Mouse (Mus musculus) telencephalon, adult 2 months (tissue): ENCODE results near the gene T.

Experiments used
- DNase-seq: peaks from one replicate; pipeline ENCODE4 v3.0.0-alpha.2; 2011; ENCODE audit warnings: low read depth, low spot score

Gene T

GRCm38 (mm10) chr17:8433121-8433977 lies 874 bp upstream of the T start:
- DNase-seq, result no peak

- DNase-seq, result no peak
These were observed 2.0 kb downstream of the T start for GRCm38 (mm10) chr17:8436184-8436583.

- no peak for DNase-seq
These were observed 9.8 kb downstream of the T start for GRCm38 (mm10) chr17:8444062-8444461.

GRCm38 (mm10) chr17:8447676-8448192 lies 13.5 kb downstream of the T start:
- no peak for DNase-seq

- DNase-seq, result no peak
These were observed 14.1 kb downstream of the T start for GRCm38 (mm10) chr17:8448324-8448723.

DNA sequence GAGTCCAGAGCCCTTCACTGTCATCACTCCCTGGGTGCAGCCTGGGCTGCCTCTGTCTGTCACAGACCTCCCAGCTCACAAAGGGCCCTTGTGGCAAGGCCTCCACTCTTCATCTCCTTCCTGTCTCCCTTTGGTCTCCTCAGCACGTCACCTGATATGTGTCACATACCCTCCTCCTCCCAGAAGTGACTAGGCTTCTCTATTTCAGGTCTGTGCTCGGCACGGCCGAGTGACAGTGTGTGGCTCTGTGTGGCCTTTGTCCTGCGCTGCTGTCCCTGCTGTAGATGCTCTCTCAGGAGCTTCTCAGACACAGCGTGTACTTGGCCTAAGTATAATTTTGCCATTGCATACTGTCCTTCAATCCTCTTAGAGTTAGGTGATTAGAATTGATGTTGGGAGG lies 21.0 kb downstream of the T start:
- DNase-seq, result no peak

DNA sequence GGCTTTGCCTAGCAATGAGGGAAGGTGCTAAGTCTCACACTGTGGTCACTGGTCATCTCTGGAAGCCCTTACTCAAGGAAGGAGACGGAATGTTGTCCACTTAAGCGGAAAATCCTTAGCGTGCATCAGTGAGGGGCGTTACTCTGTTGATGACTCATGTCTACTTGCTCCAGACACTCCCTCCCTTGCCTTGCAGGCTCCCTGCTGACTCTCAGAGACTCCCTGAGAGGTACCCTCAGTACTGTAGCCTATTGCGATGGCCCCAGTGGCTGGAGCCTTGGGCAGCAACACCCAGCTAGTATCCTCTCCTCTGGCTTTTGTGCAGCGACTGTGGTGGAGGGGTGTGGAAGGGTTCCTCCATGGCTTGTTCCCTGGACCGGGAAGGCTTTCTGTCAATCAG lies 21.4 kb downstream of the T start:
- DNase-seq, result no peak

- DNase-seq, result peak; percentile 9
These were observed 22.7 kb downstream of the T start for GRCm38 (mm10) chr17:8456856-8457460.

GRCm38 (mm10) chr17:8461568-8461967 lies 27.3 kb downstream of the T start:
- no peak for DNase-seq

- no peak for DNase-seq
These were observed 29.4 kb downstream of the T start for GRCm38 (mm10) chr17:8463482-8464128.

DNA sequence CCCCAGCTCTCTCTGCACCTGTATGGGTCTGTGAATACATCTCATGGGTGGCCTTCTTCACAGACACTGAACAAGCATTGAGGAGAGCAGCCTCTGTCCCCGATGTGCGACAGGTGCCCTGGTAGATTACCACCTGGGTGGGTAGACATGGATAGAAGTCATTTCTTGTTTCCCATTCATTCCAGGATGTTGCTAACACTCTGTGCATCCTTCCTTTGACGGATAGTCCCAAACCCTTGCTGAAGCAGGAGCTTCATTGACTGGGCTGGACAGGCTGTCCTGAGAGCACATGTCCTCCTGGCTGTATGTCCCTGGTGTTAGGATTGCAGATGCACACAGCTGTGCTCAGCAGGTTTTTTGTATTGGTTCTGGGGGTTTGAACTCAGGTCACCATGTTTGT lies 33.5 kb downstream of the T start:
- DNase-seq, result no peak

- DNase-seq, result peak; percentile 49
These were observed 34.6 kb downstream of the T start for GRCm38 (mm10) chr17:8468716-8469344.

DNA sequence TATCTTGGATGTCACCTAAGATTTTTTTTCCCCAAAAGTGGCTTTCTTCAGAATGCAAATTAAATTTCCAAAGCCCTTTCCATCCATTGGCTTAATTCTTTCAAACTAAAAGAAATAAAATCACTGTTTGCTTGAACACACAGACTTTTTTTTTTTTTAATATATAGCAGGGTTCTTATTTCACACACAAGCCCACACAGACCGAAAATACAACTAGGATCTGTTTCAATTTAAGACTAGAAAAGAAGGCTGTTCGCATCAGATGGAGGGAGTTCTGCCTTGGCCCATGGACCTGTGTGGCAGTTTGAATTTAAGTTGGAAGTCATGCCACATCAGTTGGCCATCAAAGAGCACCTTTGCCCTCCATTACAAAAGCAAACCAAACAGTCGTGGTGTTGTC lies 44.3 kb downstream of the T start:
- peak; percentile 68 for DNase-seq

DNA sequence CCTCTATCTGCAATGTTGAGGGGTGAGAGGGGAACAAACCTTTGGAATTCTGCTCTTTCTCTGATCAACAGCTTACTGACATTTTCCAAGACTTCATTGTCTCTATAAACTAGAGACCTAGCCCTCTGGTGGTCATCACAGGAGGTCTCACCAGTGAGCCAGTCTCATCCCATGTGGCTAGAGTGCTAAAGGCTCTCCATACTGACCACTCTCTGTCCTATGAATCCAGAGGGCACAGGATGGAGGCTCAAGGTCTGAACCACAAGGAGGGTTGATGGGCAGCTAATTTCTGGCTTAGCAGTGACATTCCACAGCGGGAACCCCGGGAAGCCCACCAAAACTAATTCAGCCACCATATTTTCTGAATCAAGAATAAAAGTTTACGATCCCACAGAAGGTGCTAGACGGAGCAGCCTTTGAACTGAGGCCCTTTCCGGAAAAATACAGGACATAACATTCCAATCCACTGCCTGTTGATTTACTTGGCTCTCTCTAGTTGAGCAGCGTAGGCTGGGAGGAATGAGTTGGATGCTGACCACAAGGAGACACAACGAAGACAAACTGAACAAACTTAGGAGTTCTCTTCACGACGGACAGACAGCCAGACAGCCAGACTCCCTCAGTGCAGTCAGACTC lies 45.4 kb downstream of the T start:
- no peak for DNase-seq

DNA sequence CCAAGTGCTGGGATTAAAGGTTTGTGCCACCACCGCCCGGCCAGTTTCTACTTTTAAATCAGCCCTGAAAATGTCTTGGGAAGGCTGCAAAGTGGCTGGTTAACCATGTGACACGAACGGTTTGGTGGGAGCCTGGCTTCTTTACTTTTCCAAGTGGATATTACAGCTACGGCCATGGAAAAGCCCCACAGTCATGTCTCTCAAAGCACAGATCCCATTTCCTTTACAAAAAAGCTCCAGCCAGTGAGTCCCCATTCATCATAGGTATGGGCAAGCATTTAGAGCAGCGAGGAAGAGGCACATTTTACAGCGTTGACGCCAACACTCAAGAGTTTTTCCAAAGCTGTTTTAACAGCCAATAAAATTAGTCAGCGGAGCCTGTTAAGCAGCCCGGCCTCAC lies 47.6 kb downstream of the T start:
- DNase-seq, result no peak

DNA sequence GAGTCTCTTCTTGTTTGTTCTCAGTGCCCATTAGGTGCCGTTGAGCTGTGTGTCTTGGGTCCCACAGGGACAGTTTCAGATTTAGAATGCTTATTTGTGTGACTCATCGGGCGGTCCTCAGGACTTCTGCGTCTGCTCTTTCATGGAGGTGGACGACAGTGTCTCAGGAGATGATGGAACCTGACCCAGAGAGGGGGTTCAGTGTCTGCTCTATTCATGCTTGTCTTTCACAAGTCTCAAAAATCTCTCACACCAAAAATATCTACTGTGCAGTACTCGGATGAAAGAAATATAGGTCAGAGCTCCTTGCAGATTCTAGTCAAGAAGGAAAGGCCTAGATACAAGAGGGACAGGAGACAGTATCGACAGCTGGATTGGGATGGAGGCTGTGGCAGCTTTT lies 48.7 kb downstream of the T start:
- no peak for DNase-seq

GRCm38 (mm10) chr17:8484246-8484645 lies 50.0 kb downstream of the T start:
- DNase-seq, result no peak

GRCm38 (mm10) chr17:8485146-8485545 lies 50.9 kb downstream of the T start:
- no peak for DNase-seq

DNA sequence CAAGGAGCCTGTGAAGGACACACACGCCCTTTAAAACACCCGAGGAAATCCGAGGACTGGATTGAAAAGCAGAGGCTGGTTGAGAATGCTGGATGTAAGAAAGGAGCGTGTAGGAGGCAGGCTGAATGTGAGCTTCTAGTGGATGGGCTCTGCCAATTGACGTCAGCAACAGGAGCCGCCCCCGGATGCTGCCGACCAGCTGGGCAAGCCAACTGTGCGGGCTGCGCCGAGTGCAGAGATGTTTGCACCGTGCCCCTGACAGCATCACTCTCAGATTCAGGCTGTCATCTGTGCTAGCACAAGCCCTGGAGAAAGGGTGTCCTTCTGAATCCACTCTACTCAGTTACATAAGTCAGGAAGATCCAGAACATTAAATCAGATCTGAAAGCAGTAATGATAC lies 53.6 kb downstream of the T start:
- DNase-seq, result peak; percentile 95

DNA sequence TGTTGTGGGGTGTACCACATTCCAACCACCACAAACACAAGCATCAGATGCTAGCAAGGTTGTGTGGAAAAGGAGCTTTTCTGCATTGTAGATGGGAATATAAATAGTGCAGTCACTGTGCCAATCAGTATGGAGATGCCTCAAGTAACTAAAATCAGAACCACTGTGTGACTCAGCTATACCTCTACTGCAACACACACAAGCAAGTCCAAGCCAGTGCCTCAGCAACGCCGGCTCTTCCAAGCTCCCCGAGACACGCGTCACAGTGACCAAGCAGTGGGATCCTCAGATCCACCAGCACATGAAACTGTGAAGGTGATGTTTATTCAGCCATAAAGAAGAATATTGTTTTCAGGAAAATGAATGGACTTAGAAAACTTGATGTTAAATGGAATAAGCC lies 56.7 kb downstream of the T start:
- peak; percentile 80 for DNase-seq
